Mouse (Mus musculus) limb, embryonic 15.5 days (tissue): Measurements from ENCODE around the gene Eif3k. TPM values are rescaled to one million over a fixed set of nuclear protein-coding genes. Genes with fewer than 3 reads are reported as not detected.

Experiments used
- ATAC-seq: fragments of 200-750 bp; cut with Nextera tagmentation; 2 replicates; pipeline ENCODE4 v1.8.0; 2017; ENCODE audit warnings: low read depth, moderate TSS enrichment; ENCODE audit not compliant: insufficient number of reproducible peaks, low FRiP score, low TSS enrichment
- H3K27ac ChIP-seq: fragments of 300-500 bp; sonication (generic); 2 replicates; pipeline ENCODE4 v1.5.1; 2015; ENCODE audit warnings: moderate library complexity, mild to moderate bottlenecking, inconsistent platforms
- H3K27me3 ChIP-seq: fragments of 300-500 bp; sonication (generic); 2 replicates; pipeline ENCODE4 v1.6.1; 2015; ENCODE audit warnings: inconsistent platforms
- H3K36me3 ChIP-seq: fragments of 300-500 bp; sonication (generic); 2 replicates; pipeline ENCODE4 v1.6.1; 2015; ENCODE audit warnings: inconsistent platforms
- H3K4me1 ChIP-seq: fragments of 300-500 bp; sonication (generic); 2 replicates; pipeline ENCODE4 v1.6.1; 2015; ENCODE audit warnings: inconsistent platforms
- H3K4me2 ChIP-seq: fragments of 300-500 bp; sonication (generic); 2 replicates; pipeline ENCODE4 v1.6.1; 2015; ENCODE audit warnings: mild to moderate bottlenecking, inconsistent platforms
- H3K4me3 ChIP-seq: fragments of 300-500 bp; sonication (generic); 2 replicates; pipeline ENCODE4 v1.5.1; 2015; ENCODE audit warnings: mild to moderate bottlenecking, inconsistent platforms
- H3K9ac ChIP-seq: fragments of 300-500 bp; sonication (generic); 2 replicates; pipeline ENCODE4 v1.6.1; 2015; ENCODE audit warnings: inconsistent platforms
- H3K9me3 ChIP-seq: fragments of 300-500 bp; sonication (generic); 2 replicates; pipeline ENCODE4 v1.6.1; 2016; ENCODE audit warnings: inconsistent platforms
- WGBS: fragments of 180-500 bp; shearing (Covaris S2); methylation state at CpG from one replicate; pipeline ENCODE4 v1.1.7; 2015; 5-methylcytosine and 5-hydroxymethylcytosine counted together
- polyA plus RNA-seq: library from polyadenylated mRNA; unstranded; fragments of >200 nt; fragmentation: Nextera tagmentation; extraction: Ambion mirVana; gene quantifications from 2 replicates; pipeline ENCODE4 v1.2.1, GENCODE M21; 2015

Eif3k gene
- polyA plus RNA-seq, 1 experiment from 2014 or later, result 387 TPM

GRCm38 (mm10) chr7:28966751-28967505, 14.7 kb downstream of the Eif3k start:
- peak overlapping the region; percentile 14 for H3K27ac ChIP-seq
- H3K27me3 ChIP-seq, result no peaks in the 10 kb centered on the region
- WGBS, result 72% methylated on average over 4 of the region's 4 CpGs

GRCm38 (mm10) chr7:28966181-28966580, 15.5 kb downstream of the Eif3k start:
- no peak for ATAC-seq
- 45% methylated on average over 4 of the region's 5 CpGs for WGBS

More at GRCm38 (mm10) chr7:28966751-28967505, 14.7 kb downstream of the Eif3k start:
- Histone ChIP-seq H3K36me3 (peaks cover 26% of the 10 kb centered on the region), H3K9me3 (no peaks in the 10 kb centered on the region), H3K4me2 (no peak overlapping the region), H3K9ac (no peak overlapping the region), H3K4me1 (peaks cover 18% of the 10 kb centered on the region), H3K4me3 (no peak overlapping the region)
- no peak for ATAC-seq

GRCm38 (mm10) chr7:28965346-28965840, 16.3 kb downstream of the Eif3k start:
- Histone ChIP-seq H3K4me2 (no peak overlapping the region), H3K4me1 (peaks cover 18% of the 10 kb centered on the region), H3K9me3 (no peaks in the 10 kb centered on the region), H3K36me3 (peaks cover 12% of the 10 kb centered on the region), H3K4me3 (no peak overlapping the region), H3K27ac (no peak overlapping the region), H3K27me3 (no peaks in the 10 kb centered on the region), H3K9ac (no peak overlapping the region)
- ATAC-seq, result no peak
- WGBS, result 69% methylated on average over 5 of the region's 5 CpGs

More at GRCm38 (mm10) chr7:28966181-28966580, 15.5 kb downstream of the Eif3k start:
- no peak overlapping the region for H3K4me2 ChIP-seq
- no peaks in the 10 kb centered on the region for H3K27me3 ChIP-seq
- H3K27ac ChIP-seq, result peak overlapping the region; percentile 14; the same call in 1 of the 2 replicates
- H3K9ac ChIP-seq, result no peak overlapping the region
- H3K36me3 ChIP-seq, result peaks cover 20% of the 10 kb centered on the region
- no peaks in the 10 kb centered on the region for H3K9me3 ChIP-seq
- peaks cover 14% of the 10 kb centered on the region for H3K4me1 ChIP-seq
- no peak overlapping the region for H3K4me3 ChIP-seq

GRCm38 (mm10) chr7:28963399-28963923, 18.2 kb downstream of the Eif3k start:
- no peaks in the 10 kb centered on the region for H3K36me3 ChIP-seq
- no peaks in the 10 kb centered on the region for H3K27me3 ChIP-seq
- no peak overlapping the region for H3K4me2 ChIP-seq
- no peak overlapping the region for H3K9ac ChIP-seq
- no peak overlapping the region for H3K4me3 ChIP-seq
- no peaks in the 10 kb centered on the region for H3K9me3 ChIP-seq
- peaks cover 33% of the 10 kb centered on the region for H3K4me1 ChIP-seq
- H3K27ac ChIP-seq, result 0 out of 2 replicates have a peak overlapping the region, but pooled peaks have one; percentile 43
- 81% methylated on average over 3 of the region's 3 CpGs for WGBS
- ATAC-seq, result no peak

GRCm38 (mm10) chr7:28961927-28962670, 19.6 kb downstream of the Eif3k start, which contains the start of gene Actn4:
Gene Actn4, minus strand, starts transcription at chr7:28962340.
- peak within 1 kb of the TSS; percentile 92 for H3K27ac ChIP-seq
- no peaks in the 10 kb centered on the region for H3K36me3 ChIP-seq
- ATAC-seq, result peak; percentile 92
- peaks cover 46% of the 10 kb centered on the region for H3K4me1 ChIP-seq
- under 1% methylated on average over 76 of the region's 76 CpGs for WGBS
- peak within 1 kb of the TSS; percentile 98 for H3K9ac ChIP-seq
- no peaks in the 10 kb centered on the region for H3K9me3 ChIP-seq
- peak within 1 kb of the TSS; percentile 99 for H3K4me3 ChIP-seq
- H3K4me2 ChIP-seq, result peak within 1 kb of the TSS; percentile 79
- H3K27me3 ChIP-seq, result no peaks in the 10 kb centered on the region

- Histone ChIP-seq H3K27me3 (no peaks in the 10 kb centered on the region), H3K27ac (peak overlapping the region; percentile 92), H3K4me1 (peaks cover 50% of the 10 kb centered on the region), H3K9ac (peak overlapping the region; percentile 98), H3K36me3 (no peaks in the 10 kb centered on the region), H3K4me3 (peak overlapping the region; percentile 99), H3K4me2 (peak overlapping the region; percentile 79), H3K9me3 (no peaks in the 10 kb centered on the region)
- whole genome bisulfite sequencing, result under 1% methylated on average over 7 of the region's 7 CpGs
- ATAC-seq, result no peak
These were observed 20.1 kb downstream of the Eif3k start for GRCm38 (mm10) chr7:28961584-28961926.

GRCm38 (mm10) chr7:28960354-28961046, 21.2 kb downstream of the Eif3k start:
- no peaks in the 10 kb centered on the region for H3K27me3 ChIP-seq
- peak overlapping the region; percentile 99 for H3K4me3 ChIP-seq
- 14% methylated on average over 9 of the region's 9 CpGs for WGBS
- H3K9ac ChIP-seq, result peak overlapping the region; percentile 98
- H3K4me2 ChIP-seq, result peak overlapping the region; percentile 79
- H3K36me3 ChIP-seq, result no peaks in the 10 kb centered on the region
- H3K27ac ChIP-seq, result peak overlapping the region; percentile 92
- no peak for ATAC-seq
- H3K9me3 ChIP-seq, result no peaks in the 10 kb centered on the region
- H3K4me1 ChIP-seq, result peaks cover 54% of the 10 kb centered on the region

- no peaks in the 10 kb centered on the region for H3K36me3 ChIP-seq
- H3K4me2 ChIP-seq, result peak overlapping the region; percentile 79
- H3K27ac ChIP-seq, result peak overlapping the region; percentile 92
- no peaks in the 10 kb centered on the region for H3K9me3 ChIP-seq
- H3K4me1 ChIP-seq, result peaks cover 63% of the 10 kb centered on the region
- H3K27me3 ChIP-seq, result no peaks in the 10 kb centered on the region
- peak overlapping the region; percentile 99 for H3K4me3 ChIP-seq
- ATAC-seq, result no peak
- WGBS, result 21% methylated on average over 6 of the region's 6 CpGs
- peak overlapping the region; percentile 98 for H3K9ac ChIP-seq
These were observed 22.1 kb downstream of the Eif3k start for GRCm38 (mm10) chr7:28959505-28960045.

- peak overlapping the region; percentile 92 for H3K27ac ChIP-seq
These were observed 22.9 kb downstream of the Eif3k start for GRCm38 (mm10) chr7:28958770-28959169.

GRCm38 (mm10) chr7:28957997-28958725, 23.5 kb downstream of the Eif3k start:
- no peaks in the 10 kb centered on the region for H3K36me3 ChIP-seq
- H3K4me3 ChIP-seq, result no peak overlapping the region
- peak overlapping the region; percentile 38 for H3K27ac ChIP-seq
- H3K4me1 ChIP-seq, result peaks cover 75% of the 10 kb centered on the region
- no peak for ATAC-seq
- H3K27me3 ChIP-seq, result no peaks in the 10 kb centered on the region
- 0 out of 2 replicates have a peak overlapping the region, but pooled peaks have one; percentile 4 for H3K4me2 ChIP-seq
- H3K9me3 ChIP-seq, result no peaks in the 10 kb centered on the region
- H3K9ac ChIP-seq, result no peak overlapping the region
- 38% methylated on average over 1 of the region's 1 CpGs for WGBS

More at GRCm38 (mm10) chr7:28958770-28959169, 22.9 kb downstream of the Eif3k start:
- H3K4me1 ChIP-seq, result peaks cover 69% of the 10 kb centered on the region
- H3K9ac ChIP-seq, result no peak overlapping the region
- peak overlapping the region; percentile 79; the same call in 1 of the 2 replicates for H3K4me2 ChIP-seq
- H3K27me3 ChIP-seq, result no peaks in the 10 kb centered on the region
- H3K9me3 ChIP-seq, result no peaks in the 10 kb centered on the region
- no peaks in the 10 kb centered on the region for H3K36me3 ChIP-seq
- peak overlapping the region; percentile 99; the same call in 1 of the 2 replicates for H3K4me3 ChIP-seq
- ATAC-seq, result no peak
- 52% methylated on average over 1 of the region's 1 CpGs for WGBS
